Mouse (Mus musculus) myocyte (in vitro differentiated cells): ENCODE data around the gene Aars. TPM values are rescaled to one million over a fixed set of nuclear protein-coding genes. Genes with fewer than 3 reads are reported as not detected.

Experiments used
- H3K27me3 ChIP-seq: one replicate; pipeline ENCODE4 v1.6.1; 2011; ENCODE audit not compliant: control insufficient read depth, insufficient read depth, insufficient read length
- H3K36me3 ChIP-seq: one replicate; pipeline ENCODE4 v1.6.1; 2011; ENCODE audit not compliant: control insufficient read depth, insufficient read depth
- H3K4me2 ChIP-seq: one replicate; pipeline ENCODE4 v1.6.1; 2011; ENCODE audit warnings: low read depth, control low read depth
- H3K4me3 ChIP-seq: one replicate; pipeline ENCODE4 v1.5.1; 2011; ENCODE audit warnings: mild to moderate bottlenecking, control low read depth, moderate library complexity
- H3K79me2 ChIP-seq: one replicate; pipeline ENCODE4 v1.6.1; 2011; ENCODE audit not compliant: control insufficient read depth, insufficient read depth
- H3ac ChIP-seq: one replicate; pipeline ENCODE4 v1.6.1; 2011; ENCODE audit not compliant: control insufficient read depth, insufficient read length
- CEBPB ChIP-seq: IDR thresholded peaks from 2 replicates; pipeline ENCODE4 v1.6.1; 2011; ENCODE audit warnings: mild to moderate bottlenecking, moderate library complexity; ENCODE audit not compliant: poor library complexity, insufficient read depth, severe bottlenecking
- E2F4 ChIP-seq: IDR thresholded peaks from one replicate; pipeline ENCODE4 v1.6.1; 2011; ENCODE audit warnings: mild to moderate bottlenecking, control low read depth, moderate library complexity; ENCODE audit not compliant: insufficient read depth
- MAX ChIP-seq: IDR thresholded peaks from one replicate; pipeline ENCODE4 v1.6.1; 2011; ENCODE audit warnings: low read depth, mild to moderate bottlenecking, control low read depth
- MYOD1 ChIP-seq, 3 experiments: IDR thresholded peaks; one replicate each; pipeline ENCODE4 v1.6.1; 2011; ENCODE audit warnings: control low read depth in 2 of 3, low read depth in 2 of 3, mild to moderate bottlenecking in 2 of 3, moderate library complexity in 1 of 3; ENCODE audit not compliant: insufficient read length in 2 of 3, control insufficient read depth in 1 of 3
- MYOG ChIP-seq, 3 experiments: IDR thresholded peaks; one replicate each; pipeline ENCODE4 v1.6.1; 2011; ENCODE audit warnings: control low read depth in 2 of 3, low read depth in 2 of 3, mild to moderate bottlenecking in 2 of 3; ENCODE audit not compliant: insufficient read length in 2 of 3, control insufficient read depth in 1 of 3, insufficient read depth in 1 of 3
- POLR2A ChIP-seq: IDR thresholded peaks from one replicate; pipeline ENCODE4 v1.6.1; 2011; ENCODE audit warnings: low read depth, mild to moderate bottlenecking, control low read depth, moderate library complexity; ENCODE audit not compliant: insufficient read length
- POLR2AphosphoS2 ChIP-seq: IDR thresholded peaks from one replicate; pipeline ENCODE4 v1.6.1; 2011; ENCODE audit warnings: low read depth, control low read depth; ENCODE audit not compliant: insufficient read length
- REST ChIP-seq: IDR thresholded peaks from one replicate; pipeline ENCODE4 v1.6.1; 2011; ENCODE audit warnings: mild to moderate bottlenecking, control low read depth, moderate library complexity; ENCODE audit not compliant: insufficient read depth, insufficient read length
- SRF ChIP-seq: IDR thresholded peaks from one replicate; pipeline ENCODE4 v1.6.1; 2011; ENCODE audit warnings: low read depth; ENCODE audit not compliant: control insufficient read depth, insufficient read length
- TCF12 ChIP-seq: IDR thresholded peaks from one replicate; pipeline ENCODE4 v1.6.1; 2011; ENCODE audit warnings: mild to moderate bottlenecking, control low read depth; ENCODE audit not compliant: poor library complexity, insufficient read depth, severe bottlenecking
- TCF3 ChIP-seq: IDR thresholded peaks from one replicate; pipeline ENCODE4 v1.6.1; 2011; ENCODE audit warnings: low read depth, control low read depth; ENCODE audit not compliant: insufficient read length
- USF1 ChIP-seq: IDR thresholded peaks from one replicate; pipeline ENCODE4 v1.6.1; 2011; ENCODE audit warnings: low read depth, mild to moderate bottlenecking, control low read depth, moderate library complexity
- polyA plus RNA-seq: library from polyadenylated mRNA; unstranded; fragments of >200 nt; fragmentation: generic; extraction: Trizol; gene quantifications from one replicate; pipeline ENCODE4 v1.2.1, GENCODE M21; 2012; ENCODE audit warnings: missing spikeins

The Aars gene
- 340 TPM for polyA plus RNA-seq

GRCm38 (mm10) chr8:111032916-111033315, at the start of gene Aars:
Aars (plus strand) TSS chr8:111033144.
- Histone ChIP-seq H3ac (peak within 1 kb of the TSS; percentile 49), H3K4me3 (peak within 1 kb of the TSS; percentile 81), H3K4me2 (peak within 1 kb of the TSS; percentile 28), H3K79me2 (peaks cover 35% of the 10 kb centered on the region), H3K36me3 (peaks cover 30% of the 10 kb centered on the region), H3K27me3 (no peaks in the 10 kb centered on the region)
- no peak for TF ChIP-seq POLR2A
- no peak for TF ChIP-seq MYOD1 (IDR thresholded peaks at IDR 0.05; ENCODE audit: control insufficient read depth in 1 of 3, insufficient read length in 2 of 3, low read depth in 2 of 3)
- no peak for TF ChIP-seq CEBPB
- no peak for TF ChIP-seq E2F4
- TF ChIP-seq MAX = no peak
- no peak for TF ChIP-seq REST
- TF ChIP-seq USF1 = no peak
- TF ChIP-seq TCF3 = no peak
- TF ChIP-seq TCF12 = no peak
- TF ChIP-seq SRF = no peak
- TF ChIP-seq POLR2AphosphoS2 = no peak
- no peak for TF ChIP-seq MYOG (IDR thresholded peaks at IDR 0.05; ENCODE audit: control insufficient read depth in 1 of 3, insufficient read depth in 1 of 3, insufficient read length in 2 of 3, low read depth in 2 of 3)

- Histone ChIP-seq H3K36me3 (peaks cover 48% of the 10 kb centered on the region), H3K79me2 (peaks cover 7% of the 10 kb centered on the region), H3ac (no peak overlapping the region), H3K4me2 (no peak overlapping the region), H3K27me3 (no peaks in the 10 kb centered on the region), H3K4me3 (no peak overlapping the region)
- no peak for TF ChIP-seq TCF12
- no peak for TF ChIP-seq MYOD1 (IDR thresholded peaks at IDR 0.05; ENCODE audit: control insufficient read depth in 1 of 3, insufficient read length in 2 of 3, low read depth in 2 of 3)
- TF ChIP-seq USF1 = no peak
- TF ChIP-seq SRF = no peak
- no peak for TF ChIP-seq E2F4
- TF ChIP-seq CEBPB = no peak
- TF ChIP-seq POLR2AphosphoS2 = no peak
- no peak for TF ChIP-seq TCF3
- no peak for TF ChIP-seq MAX
- no peak for TF ChIP-seq POLR2A
- no peak for TF ChIP-seq MYOG (IDR thresholded peaks at IDR 0.05; ENCODE audit: control insufficient read depth in 1 of 3, insufficient read depth in 1 of 3, insufficient read length in 2 of 3, low read depth in 2 of 3)
- TF ChIP-seq REST = no peak
Observed at GRCm38 (mm10) chr8:110987805-110988744, 44.9 kb upstream of the Aars start.

- H3K4me2 ChIP-seq = no peak overlapping the region
- H3K36me3 ChIP-seq = peaks cover 32% of the 10 kb centered on the region
- TF ChIP-seq POLR2A (no peak), MYOD1 (IDR thresholded peaks at IDR 0.05; ENCODE audit: control insufficient read depth in 1 of 3, insufficient read length in 2 of 3, low read depth in 2 of 3) (no peak), SRF (no peak), MAX (no peak)
- peaks cover 21% of the 10 kb centered on the region for H3K79me2 ChIP-seq
- H3K27me3 ChIP-seq = no peaks in the 10 kb centered on the region
- H3K4me3 ChIP-seq = no peak overlapping the region
- no peak overlapping the region for H3ac ChIP-seq
Observed at GRCm38 (mm10) chr8:110990017-110990416, 42.9 kb upstream of the Aars start.

- peaks cover 42% of the 10 kb centered on the region for H3K79me2 ChIP-seq
- H3K4me3 ChIP-seq = peak overlapping the region; percentile 82
- no peak for TF ChIP-seq MAX
- TF ChIP-seq POLR2A = no peak
- no peak for TF ChIP-seq MYOD1 (IDR thresholded peaks at IDR 0.05; ENCODE audit: control insufficient read depth in 1 of 3, insufficient read length in 2 of 3, low read depth in 2 of 3)
- no peak for TF ChIP-seq USF1
- no peak for TF ChIP-seq REST
- no peak for TF ChIP-seq SRF
- TF ChIP-seq TCF3 = no peak
- H3ac ChIP-seq = peak overlapping the region; percentile 95
- H3K27me3 ChIP-seq = no peaks in the 10 kb centered on the region
- peak overlapping the region; percentile 92 for H3K4me2 ChIP-seq
- H3K36me3 ChIP-seq = peaks cover under 1% of the 10 kb centered on the region
Observed at GRCm38 (mm10) chr8:110996641-110997430, 36.1 kb upstream of the Aars start.
